Comparison of ENCODE assay signal across 26 mouse cellular contexts in genomic region chr13:54295475-54296259, GRCm38 (mm10).
DNase-seq lines count a peak whose midpoint lies in the region; ATAC-seq and TF ChIP-seq lines count a peak whose summit lies in the region.
"Had no signal": no experiment of that assay in that cellular context is flagged by ENCODE, and none has a peak within 500 bp of the region (broad histone marks: within the 10 kb centered on the region; RNA-seq: fewer than 3 reads in every experiment).

No protein-coding gene starts in this region.

- TF ChIP-seq POLR2A in MEL (IDR thresholded peaks at IDR 0.05; ENCODE audit: control insufficient read depth in 1 of 2, insufficient read depth in 1 of 2, low read depth in 1 of 2, low read length in 2 of 2, poor library complexity in 1 of 2) = no peak

- ATAC-seq in hindbrain, embryonic 16.5 days = no peak
- ATAC-seq: activated CD4-positive, CD25-positive, alpha-beta regulatory T cell, adult 4 months; forebrain, postnatal 0 days; inflammation-experienced regulatory T-cells, adult 6 months had no signal

- H3K9ac ChIP-seq in MEL (ENCODE audit: control insufficient read depth, low read depth, low read length, poor library complexity, severe bottlenecking) = no peak overlapping the region
- no peak overlapping the region for H3K9ac ChIP-seq in hindbrain, embryonic 16.5 days (ENCODE audit: low read depth, low read length)
- H3K9ac ChIP-seq: forebrain, postnatal 0 days; heart, embryonic 15.5 days; hindbrain, embryonic 12.5 days; limb, embryonic 12.5 days; liver, embryonic 15.5 days; lung, embryonic 14.5 days had no signal

- no peaks in the 10 kb centered on the region for H3K79me2 ChIP-seq in MEL (ENCODE audit: control insufficient read depth, insufficient read depth, low read length, poor library complexity)

- TF ChIP-seq CTCF in MEL (IDR thresholded peaks at IDR 0.05 in 2 of 3, conservative IDR thresholded peaks at IDR 0.05 in 1 of 3; ENCODE audit: control insufficient read depth in 1 of 3, insufficient read depth in 1 of 3, low read depth in 2 of 3, low read length in 3 of 3, poor library complexity in 1 of 3, severe bottlenecking in 1 of 3) = no peak

- H3K9me3 ChIP-seq in MEL (replicated peaks; ENCODE audit: insufficient read depth, low read length) = no peaks in the 10 kb centered on the region
- H3K9me3 ChIP-seq in hindbrain, embryonic 16.5 days (ENCODE audit: control insufficient read depth, low read length) = no peaks in the 10 kb centered on the region
- H3K9me3 ChIP-seq: heart, embryonic 10.5 days; heart, embryonic 15.5 days; hindbrain, embryonic 12.5 days; limb, embryonic 12.5 days; liver, embryonic 15.5 days had no signal

- H3K4me1 ChIP-seq in MEL (ENCODE audit: control insufficient read depth in 1 of 2, insufficient read depth in 2 of 2, low read length in 2 of 2) = no peaks in the 10 kb centered on the region
- H3K4me1 ChIP-seq in hindbrain, embryonic 16.5 days (ENCODE audit: control insufficient read depth, insufficient read depth, low read depth, low read length) = no peaks in the 10 kb centered on the region
- H3K4me1 ChIP-seq: heart, embryonic 10.5 days; heart, embryonic 15.5 days; hindbrain, embryonic 12.5 days; limb, embryonic 12.5 days; liver, embryonic 15.5 days had no signal

- no peak for TF ChIP-seq RAD21 in MEL (IDR thresholded peaks at IDR 0.05; ENCODE audit: low read depth, low read length)

- H3K36me3 ChIP-seq in MEL (ENCODE audit: control insufficient read depth in 1 of 2, insufficient read depth in 2 of 2, low read length in 2 of 2) = no peaks in the 10 kb centered on the region
- H3K36me3 ChIP-seq in hindbrain, embryonic 16.5 days (ENCODE audit: control insufficient read depth, insufficient read depth, low read length) = no peaks in the 10 kb centered on the region
- H3K36me3 ChIP-seq: heart, embryonic 10.5 days; heart, embryonic 15.5 days; hindbrain, embryonic 12.5 days; limb, embryonic 12.5 days; liver, embryonic 15.5 days had no signal

- no peak for TF ChIP-seq EP300 in MEL (IDR thresholded peaks at IDR 0.05; ENCODE audit: low read depth in 1 of 2, low read length in 2 of 2)

- 79% methylated on average over 5 of the region's 5 CpGs for WGBS in hindbrain, embryonic 16.5 days

- no peak overlapping the region for H3K27ac ChIP-seq in MEL (ENCODE audit: control insufficient read depth, low read depth, low read length)
- no peak overlapping the region for H3K27ac ChIP-seq in hindbrain, embryonic 16.5 days (ENCODE audit: low read depth, low read length)
- H3K27ac ChIP-seq: heart, embryonic 10.5 days; heart, embryonic 15.5 days; hindbrain, embryonic 12.5 days; limb, embryonic 12.5 days; liver, embryonic 15.5 days had no signal

- no peak overlapping the region for H3K4me3 ChIP-seq in MEL (ENCODE audit: control insufficient read depth in 1 of 2, insufficient read depth in 1 of 2, low read depth in 2 of 2, low read length in 2 of 2)
- no peak overlapping the region for H3K4me3 ChIP-seq in hindbrain, embryonic 16.5 days (ENCODE audit: low read length)
- H3K4me3 ChIP-seq: erythroblast, embryonic 14.5 days; heart, embryonic 10.5 days; heart, embryonic 15.5 days; hindbrain, embryonic 12.5 days; limb, embryonic 12.5 days; liver, embryonic 15.5 days had no signal

- peak; percentile 35 for DNase-seq in adrenal gland, adult 2 months
- DNase-seq in adrenal gland, adult (ENCODE audit: inconsistent age in 2 of 2, low spot score in 1 of 2) = no peak
- DNase-seq in 3134 (ENCODE audit: extremely low read depth, insufficient read length, low spot score) (peak; percentile 15), MEL (ENCODE audit: low read depth, low spot score) (no peak)
- peak; percentile 17 for DNase-seq in brain, adult 2 months (ENCODE audit: low read depth, low spot score)
- DNase-seq in gastrocnemius, adult 18-20 months (ENCODE audit: low spot score) = no peak
- DNase-seq in ovary, postnatal 14 days (ENCODE audit: low spot score) = no peak
- DNase-seq: adrenal gland, postnatal 10 days; cerebellum, adult 11-12 months; cerebellum, adult 9-11 months; forebrain, postnatal 0 days; gastrocnemius, postnatal 10 days; kidney, adult 11 months; kidney, postnatal 14 days; lung, embryonic 14.5 days; lung, postnatal 14 days; right cerebral cortex, adult 18-20 months had no signal

- no peaks in the 10 kb centered on the region; a peak in 1 of 4 replicates for H3K27me3 ChIP-seq in MEL (ENCODE audit: control insufficient read depth in 1 of 2, insufficient read depth in 2 of 2, low read length in 2 of 2)
- no peaks in the 10 kb centered on the region for H3K27me3 ChIP-seq in hindbrain, embryonic 16.5 days (replicated peaks; ENCODE audit: control insufficient read depth, insufficient read depth, low read length)
- H3K27me3 ChIP-seq: heart, embryonic 15.5 days; hindbrain, embryonic 12.5 days had no signal

- no peak overlapping the region for H3K4me2 ChIP-seq in hindbrain, embryonic 16.5 days (ENCODE audit: low read length)
- H3K4me2 ChIP-seq: heart, embryonic 15.5 days; hindbrain, embryonic 12.5 days; limb, embryonic 12.5 days; liver, embryonic 15.5 days; lung, embryonic 14.5 days had no signal

TF ChIP-seq in MEL, 35 proteins besides CTCF, POLR2A, EP300 and RAD21:
- no peak for TF ChIP-seq ZMIZ1 (IDR thresholded peaks at IDR 0.05; ENCODE audit: low read depth, low read length)
- TF ChIP-seq ZKSCAN1 (IDR thresholded peaks at IDR 0.05; ENCODE audit: low read depth, low read length) = peak; percentile 23; the same call in 1 of the 2 replicates
- no peak for TF ChIP-seq GATA1 (IDR thresholded peaks at IDR 0.05; ENCODE audit: low read depth, low read length)
- no peak for TF ChIP-seq MYB (IDR thresholded peaks at IDR 0.05; ENCODE audit: low read depth, low read length)
TF ChIP-seq in MEL: peak in this region for 1.

Comparison
In these comparisons a context has a peak if more than half of its experiments do, and no peak if none do; other contexts are left out.
1. DNase-seq: peak in adrenal gland, adult 2 months (single experiment), 3134 (single experiment) and brain, adult 2 months (single experiment); none in adrenal gland, adult (0 of 2), MEL (single experiment), gastrocnemius, adult 18-20 months (single experiment) and ovary, postnatal 14 days (single experiment).